Mouse (Mus musculus) ES-E14 (cell line): ENCODE measurements around the gene Myo16. TPM values are rescaled to one million over a fixed set of nuclear protein-coding genes. Genes with fewer than 3 reads are reported as not detected.

ENCODE experiments used
- DNase-seq: peaks from one replicate; pipeline ENCODE4 v3.0.0-alpha.2; 2013; ENCODE audit warnings: low read depth, low spot score
- H3K27ac ChIP-seq: 2 replicates; pipeline ENCODE4 v1.5.1; 2012; ENCODE audit warnings: low read depth, mild to moderate bottlenecking, low read length, moderate library complexity, mixed read lengths; ENCODE audit not compliant: poor library complexity, insufficient read depth, severe bottlenecking
- H3K36me3 ChIP-seq: 2 replicates; pipeline ENCODE4 v1.6.1; 2012; ENCODE audit warnings: mild to moderate bottlenecking, low read length, moderate library complexity, mixed read lengths; ENCODE audit not compliant: control insufficient read depth, poor library complexity, insufficient read depth, severe bottlenecking
- H3K4me1 ChIP-seq, 2 experiments: fragments of 150-350 bp in 1 of 2; sonication (generic) in 1 of 2; 2 replicates each; pipeline ENCODE4 v1.6.1; 2012; ENCODE audit warnings: low read length in 2 of 2, mild to moderate bottlenecking in 1 of 2, mixed read lengths in 1 of 2; ENCODE audit not compliant: control insufficient read depth in 2 of 2, insufficient read depth in 2 of 2, poor library complexity in 1 of 2
- H3K4me3 ChIP-seq, 2 experiments: fragments of 150-350 bp in 1 of 2; sonication (generic) in 1 of 2; 2 replicates each; pipeline ENCODE4 v1.5.1; 2012; ENCODE audit warnings: low read length in 2 of 2, low read depth in 1 of 2, mild to moderate bottlenecking in 1 of 2, mixed read lengths in 1 of 2; ENCODE audit not compliant: insufficient read depth in 1 of 2, poor library complexity in 1 of 2, severe bottlenecking in 1 of 2
- H3K9ac ChIP-seq: 2 replicates; pipeline ENCODE4 v1.6.1; 2012; ENCODE audit warnings: low read depth, mild to moderate bottlenecking, low read length, mixed read lengths; ENCODE audit not compliant: poor library complexity, insufficient read depth, severe bottlenecking
- H3K9me3 ChIP-seq: fragments of 150-350 bp; sonication (generic); 2 replicates; pipeline ENCODE4 v1.6.1; 2012; ENCODE audit warnings: low read depth, mild to moderate bottlenecking, low read length; ENCODE audit not compliant: control insufficient read depth, insufficient read depth
- CHD2 ChIP-seq: IDR thresholded peaks from 2 replicates; pipeline ENCODE4 v1.6.1; 2014; ENCODE audit warnings: mild to moderate bottlenecking, low read depth, low read length, inconsistent platforms
- HCFC1 ChIP-seq: IDR thresholded peaks from 2 replicates; pipeline ENCODE4 v1.6.1; 2012; ENCODE audit warnings: low read length, inconsistent platforms, borderline replicate concordance; ENCODE audit not compliant: insufficient read depth
- MAFK ChIP-seq: IDR thresholded peaks from 2 replicates; pipeline ENCODE4 v1.6.1; 2014; ENCODE audit warnings: mild to moderate bottlenecking, low read depth, low read length, inconsistent platforms; ENCODE audit not compliant: insufficient read depth
- ZC3H11A ChIP-seq: IDR thresholded peaks from 2 replicates; pipeline ENCODE4 v1.6.1; 2012; ENCODE audit warnings: low read depth, mild to moderate bottlenecking, inconsistent platforms, low read length, borderline replicate concordance
- ZNF384 ChIP-seq: IDR thresholded peaks from 2 replicates; pipeline ENCODE4 v1.6.1; 2012; ENCODE audit warnings: low read depth, low read length, inconsistent platforms
- in situ Hi-C, 2 experiments: fragments of 600-800 bp; cut with MboI; formaldehyde crosslinking; loops; one replicate each; pipeline ENCODE4 v1.15.1; 2025; ENCODE audit warnings: low sequenced_read_pairs in 2 of 2, inconsistent platforms in 1 of 2; ENCODE audit not compliant: unreplicated experiment in 2 of 2
- total RNA-seq: library from RNA; depleted of rRNA; stranded (reverse); fragments of 300-350 nt; gene quantifications from 2 replicates; pipeline ENCODE4 v1.2.3, GENCODE M21; 2012

The Myo16 gene
- total RNA-seq, 1 experiment: 0.09 TPM

- in situ Hi-C loops: loop anchor here in 1 of 2 experiments (25.0 kb wide), 1 partner anchor 594 kb away; no protein-coding TSS in a partner anchor
- no peaks in the 10 kb centered on the region for H3K9me3 ChIP-seq
- no peak for DNase-seq
- H3K36me3 ChIP-seq: no peaks in the 10 kb centered on the region
- TF ChIP-seq ZNF384 (no peak), CHD2 (no peak), MAFK (no peak), HCFC1 (no peak), ZC3H11A (no peak)
- H3K9ac ChIP-seq: no peak overlapping the region
- no peak overlapping the region for H3K27ac ChIP-seq
- H3K4me1 ChIP-seq: no peaks in the 10 kb centered on the region
- H3K4me3 ChIP-seq: no peak overlapping the region
Observed at GRCm38 (mm10) chr8:10592917-10593316, 439.2 kb downstream of the Myo16 start.

GRCm38 (mm10) chr8:10596353-10596752 lies 442.6 kb downstream of the Myo16 start:
- no peak overlapping the region for H3K9ac ChIP-seq
- no peaks in the 10 kb centered on the region for H3K36me3 ChIP-seq
- no peaks in the 10 kb centered on the region for H3K9me3 ChIP-seq
- TF ChIP-seq ZC3H11A (no peak), ZNF384 (no peak), CHD2 (no peak), MAFK (no peak), HCFC1 (no peak)
- H3K27ac ChIP-seq: no peak overlapping the region
- in situ Hi-C loops: loop anchor here in 1 of 2 experiments (25.0 kb wide), 1 partner anchor 591 kb away; no protein-coding TSS in a partner anchor
- DNase-seq: no peak
- H3K4me3 ChIP-seq: no peak overlapping the region
- no peaks in the 10 kb centered on the region for H3K4me1 ChIP-seq

GRCm38 (mm10) chr8:10597595-10597994 lies 443.9 kb downstream of the Myo16 start:
- TF ChIP-seq HCFC1 (no peak), MAFK (no peak), ZC3H11A (no peak), ZNF384 (no peak), CHD2 (no peak)
- DNase-seq: no peak
- in situ Hi-C loops: loop anchor here in 1 of 2 experiments (25.0 kb wide), 1 partner anchor 590 kb away; no protein-coding TSS in a partner anchor

GRCm38 (mm10) chr8:10598889-10599288 lies 445.2 kb downstream of the Myo16 start:
- TF ChIP-seq CHD2 (no peak), MAFK (no peak), HCFC1 (no peak), ZC3H11A (no peak), ZNF384 (no peak)

More at GRCm38 (mm10) chr8:10597595-10597994, 443.9 kb downstream of the Myo16 start:
- Histone ChIP-seq H3K9ac (no peak overlapping the region), H3K27ac (no peak overlapping the region), H3K9me3 (no peaks in the 10 kb centered on the region), H3K36me3 (no peaks in the 10 kb centered on the region), H3K4me3 (no peak overlapping the region), H3K4me1 (no peaks in the 10 kb centered on the region)

More at GRCm38 (mm10) chr8:10598889-10599288, 445.2 kb downstream of the Myo16 start:
- Histone ChIP-seq H3K4me3 (no peak overlapping the region), H3K27ac (no peak overlapping the region), H3K9me3 (no peaks in the 10 kb centered on the region), H3K4me1 (no peaks in the 10 kb centered on the region), H3K36me3 (no peaks in the 10 kb centered on the region), H3K9ac (no peak overlapping the region)
- in situ Hi-C loops: loop anchor here in 1 of 2 experiments (25.0 kb wide), 1 partner anchor 588 kb away; no protein-coding TSS in a partner anchor
- no peak for DNase-seq
